Mouse (Mus musculus) thymus, postnatal 25 days (tissue): ENCODE measurements at regions not wholly inside any gene's neighbourhood (a gene's known extent, or its start where the extent isn't known, plus 50 kb on each side); places are given as distances from the start of the nearest gene placed in this dataset.

Experiments
- DNase-seq: peaks from one replicate; pipeline ENCODE4 v3.0.0; 2022

DNA sequence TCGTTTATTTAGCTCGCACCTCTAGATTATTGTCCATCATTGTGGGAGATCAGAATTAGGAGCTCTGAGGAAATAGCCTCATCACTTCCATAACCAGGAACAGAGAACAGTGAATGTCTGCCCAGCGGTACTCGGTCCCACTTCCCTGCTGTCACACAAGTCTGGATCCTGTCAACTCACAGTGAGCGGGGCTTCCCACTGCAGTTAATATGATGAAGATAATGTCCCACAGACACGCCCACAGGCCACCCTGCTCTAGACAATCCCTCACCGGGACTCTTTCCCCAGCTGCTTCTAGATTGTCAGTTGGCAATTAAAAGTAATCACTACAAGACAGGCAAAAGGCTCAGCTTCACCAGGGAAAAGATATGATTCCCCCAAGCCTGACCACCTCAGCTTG, 124.2 kb upstream of the Plekha5 start:
- no peak for DNase-seq

DNA sequence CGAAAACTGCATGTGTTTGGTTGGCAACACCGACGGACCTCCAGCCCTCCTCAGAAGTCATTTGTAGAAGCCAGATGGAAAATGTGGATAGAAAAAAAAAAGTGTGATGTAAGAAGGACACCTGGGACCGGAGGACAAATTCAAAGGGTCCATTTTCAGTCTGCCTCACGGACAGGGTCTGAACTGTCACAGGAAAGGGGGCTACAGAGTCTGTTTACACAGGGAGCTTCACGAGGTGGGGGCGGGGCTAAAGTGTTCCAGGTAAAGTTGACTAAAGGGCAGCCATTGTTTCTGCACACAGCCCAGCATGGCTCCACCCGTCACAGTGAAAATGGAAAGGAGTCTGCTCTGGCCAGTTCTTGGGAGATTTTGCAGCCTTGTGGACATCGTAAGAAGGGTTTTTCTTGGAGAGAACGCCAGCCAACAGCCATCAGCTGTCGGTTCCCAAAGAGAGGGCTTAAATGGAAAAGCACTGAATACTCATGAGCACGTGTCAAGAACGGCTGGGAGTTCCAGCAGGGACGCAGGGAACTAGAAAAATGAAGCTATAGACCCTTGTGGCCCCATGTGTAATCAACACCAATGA, 125.8 kb upstream of the Plekha5 start:
- DNase-seq, result no peak

DNA sequence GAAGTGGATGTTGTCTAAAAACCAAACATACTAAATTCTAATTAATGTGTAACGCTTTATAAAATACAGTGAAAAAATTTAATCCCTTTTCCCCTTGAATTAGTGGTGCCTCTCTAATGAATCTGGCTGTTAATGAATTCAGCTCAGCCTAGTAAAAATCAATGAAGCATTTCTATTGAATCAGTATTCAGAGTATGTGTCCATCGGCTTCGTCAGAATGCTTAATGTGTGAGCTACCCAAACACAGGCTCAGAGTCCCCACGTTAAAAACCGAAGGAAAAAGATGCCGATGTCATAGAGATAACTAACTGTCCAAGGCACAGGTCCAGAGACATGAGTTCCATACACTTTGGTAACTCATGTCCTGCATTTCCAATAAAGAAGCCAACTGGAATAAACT, 126.3 kb upstream of the Plekha5 start:
- no peak for DNase-seq

DNA sequence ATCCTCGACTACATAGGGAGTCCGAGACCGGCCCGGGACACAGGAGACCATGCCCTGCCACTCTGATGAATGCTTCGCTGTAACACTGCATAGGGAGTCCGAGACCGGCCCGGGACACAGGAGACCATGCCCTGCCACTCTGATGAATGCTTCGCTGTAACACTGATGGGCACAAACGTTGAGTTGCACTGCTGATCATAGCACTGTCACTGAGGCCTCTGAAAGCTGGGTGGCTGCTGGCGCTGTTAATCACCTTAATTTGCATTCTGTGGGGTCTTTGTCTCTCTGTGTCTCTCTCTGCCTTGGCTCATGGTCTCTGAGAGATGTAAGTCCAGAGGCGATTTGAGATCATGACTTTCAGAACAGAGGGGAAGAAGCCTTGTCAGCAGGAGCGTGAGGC, 133.7 kb upstream of the Plekha5 start:
- DNase-seq, result no peak

DNA sequence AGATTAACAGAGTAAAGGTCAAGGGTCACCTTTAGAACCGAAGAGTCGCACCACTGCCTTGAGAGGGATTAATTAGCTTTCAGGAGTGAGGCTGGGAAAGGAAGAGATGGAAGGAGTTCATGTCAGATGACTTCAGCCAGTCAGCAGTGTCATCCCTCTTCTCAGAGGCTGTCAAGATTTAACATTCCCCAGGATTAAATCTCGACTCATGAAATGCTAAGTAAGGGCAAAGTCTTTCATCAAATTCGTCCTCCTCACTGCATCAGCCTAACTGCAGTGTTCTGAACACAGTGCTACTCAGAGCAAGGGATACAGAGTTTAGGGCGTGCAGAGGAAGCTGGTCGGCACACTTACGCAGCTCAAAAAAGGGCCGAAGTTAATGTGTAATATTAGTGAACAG, 135.1 kb upstream of the Plekha5 start:
- no peak for DNase-seq

DNA sequence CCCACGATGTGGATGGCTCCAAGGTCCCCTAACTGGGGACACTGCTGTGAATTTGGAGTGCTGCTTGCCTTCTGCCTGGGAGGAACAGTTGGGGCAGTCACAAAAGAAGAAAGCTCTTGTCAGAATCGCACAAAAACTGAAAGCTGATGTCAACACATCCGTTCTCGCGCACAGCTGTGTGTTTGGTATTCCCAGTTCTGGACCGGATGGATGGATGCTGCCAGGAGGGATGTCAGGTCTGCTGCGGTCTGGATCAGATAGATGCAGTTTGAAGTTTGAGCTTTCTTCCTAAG, 141.6 kb upstream of the Plekha5 start:
- DNase-seq, result no peak

DNA sequence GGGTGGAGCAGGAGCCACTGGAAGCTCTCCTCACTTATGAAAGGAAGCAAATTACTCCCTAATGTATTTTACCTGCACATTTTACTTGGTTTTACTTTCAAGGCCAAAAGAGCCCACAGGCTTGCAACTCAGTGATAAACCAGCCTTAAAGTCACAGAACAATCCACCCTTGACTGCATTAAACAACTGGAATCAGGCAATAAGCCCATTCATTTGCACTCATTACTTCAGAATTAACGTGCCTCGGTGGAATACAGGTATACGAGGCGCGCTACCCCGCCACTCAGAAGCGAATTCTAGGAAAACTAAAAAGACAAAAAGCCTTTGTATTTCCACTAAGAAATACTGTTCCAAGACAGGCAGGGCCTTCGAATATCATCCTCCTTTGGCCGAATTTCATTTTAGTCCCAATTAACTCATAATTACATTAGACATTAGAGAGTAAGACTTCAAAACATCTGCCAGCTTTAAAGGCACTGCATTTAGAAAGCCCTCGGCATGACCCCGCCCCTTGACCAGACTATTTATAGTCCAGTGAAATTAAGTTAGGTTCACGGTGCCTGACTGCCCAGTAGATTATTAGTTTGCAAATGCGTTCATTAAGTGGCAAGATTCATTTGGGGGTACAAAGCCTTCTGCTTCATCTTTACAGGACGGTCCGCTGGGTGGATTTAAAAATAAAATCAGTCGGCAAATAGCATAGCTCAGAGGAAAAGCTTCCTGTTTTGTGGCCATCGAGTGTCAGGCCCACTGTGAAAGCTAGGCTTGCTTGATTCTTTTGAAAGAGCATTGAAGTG, 142.2 kb upstream of the Plekha5 start:
- no peak for DNase-seq

DNA sequence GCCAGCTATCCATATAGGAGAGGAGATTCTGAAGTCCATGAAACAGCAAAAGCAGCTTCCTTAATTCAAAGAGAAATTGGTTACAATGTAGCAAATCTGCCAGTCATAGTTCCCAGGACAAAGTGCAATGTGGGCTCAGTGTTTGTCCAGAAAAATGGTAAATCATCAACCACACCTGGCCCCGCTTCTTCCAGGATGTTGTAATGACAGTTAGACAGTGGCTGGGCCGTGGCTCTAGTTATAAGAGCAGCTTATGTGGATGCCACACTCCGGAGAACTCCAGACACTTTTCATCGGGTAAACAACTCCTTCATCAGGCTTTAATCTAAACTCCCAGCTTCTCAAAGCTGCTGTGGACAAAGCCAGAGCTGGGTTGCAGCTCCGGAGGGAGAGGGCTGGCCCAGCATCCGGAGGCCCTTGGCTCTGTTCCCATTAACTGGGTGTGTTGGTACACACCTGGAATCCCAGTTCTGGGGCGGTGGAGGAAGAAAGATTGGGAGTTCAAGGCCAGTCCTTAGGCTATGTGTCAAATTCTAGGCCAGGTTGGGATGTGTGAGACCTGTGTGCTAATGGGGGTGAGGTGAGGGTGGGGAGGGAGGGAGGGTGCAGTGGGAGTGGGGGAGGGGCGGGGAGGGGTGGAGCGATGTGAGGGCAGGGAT, 142.9 kb upstream of the Plekha5 start:
- no peak for DNase-seq

DNA sequence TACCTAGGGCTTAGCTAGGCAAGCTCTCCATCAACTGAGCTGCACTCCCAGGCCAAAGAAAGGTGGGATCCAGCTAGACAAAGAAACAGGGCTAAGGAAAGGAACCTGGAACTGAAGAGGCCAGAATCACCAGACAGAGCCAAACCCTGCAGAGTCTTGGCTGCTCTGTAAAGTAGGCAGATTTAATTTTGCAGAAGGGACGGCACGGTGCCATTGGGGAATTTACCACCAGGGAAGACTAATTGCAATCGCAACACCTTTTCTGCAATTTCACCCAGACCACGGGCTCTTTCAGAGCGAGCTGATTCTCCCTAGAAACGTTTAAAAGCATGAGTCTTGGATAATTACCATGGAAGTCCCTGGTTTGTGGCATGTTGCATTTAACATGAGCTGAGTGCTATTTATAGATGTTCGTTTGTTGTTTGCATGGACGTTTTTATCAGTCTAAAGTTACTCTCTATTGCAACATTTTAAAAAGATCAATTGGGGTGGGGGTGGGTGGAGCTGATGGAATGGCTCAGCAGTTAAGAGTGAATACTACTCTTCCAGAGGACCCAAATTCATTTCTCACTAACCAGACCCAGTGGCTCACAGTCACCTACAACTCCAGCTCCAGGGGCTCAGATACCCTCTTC, 144.0 kb upstream of the Plekha5 start:
- DNase-seq, result no peak

DNA sequence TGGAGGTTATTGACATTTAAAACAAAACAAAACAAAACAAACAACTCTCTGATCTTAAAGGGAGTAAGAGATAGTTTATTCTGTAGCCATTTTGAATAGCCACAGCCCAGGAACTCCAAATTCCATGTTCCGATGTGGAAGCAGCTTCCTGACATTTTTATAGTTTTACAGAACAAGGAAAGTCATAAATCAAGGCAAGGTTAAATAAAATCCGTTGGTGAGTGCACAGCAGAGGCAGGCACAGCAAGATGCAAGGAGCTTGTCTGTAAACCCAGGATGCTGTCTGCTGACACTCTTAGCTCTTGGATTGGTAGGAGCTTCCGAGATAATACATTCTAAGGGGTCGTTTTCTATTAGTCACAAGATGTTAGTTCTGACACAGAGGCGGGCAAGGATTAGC, 145.1 kb upstream of the Plekha5 start:
- no peak for DNase-seq

DNA sequence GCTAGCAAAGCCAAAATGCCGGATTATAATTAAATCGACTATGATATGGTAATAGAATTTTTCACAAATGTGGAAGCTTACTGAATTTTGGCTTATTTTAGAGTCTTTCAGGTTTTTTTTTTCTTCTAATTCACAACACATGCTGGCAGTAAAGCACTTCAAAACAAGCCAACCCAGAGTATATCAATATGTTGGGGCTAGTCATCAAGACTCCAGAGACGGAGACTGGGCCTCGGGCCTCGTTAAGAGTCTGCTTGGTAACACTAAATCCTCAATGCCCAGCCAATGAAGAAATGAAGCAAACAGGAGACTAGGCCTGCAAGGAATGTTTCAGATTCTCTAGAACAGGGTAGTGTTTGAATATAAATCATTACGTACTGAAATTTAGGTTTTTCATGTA, 153.3 kb upstream of the Plekha5 start:
- DNase-seq, result no peak

DNA sequence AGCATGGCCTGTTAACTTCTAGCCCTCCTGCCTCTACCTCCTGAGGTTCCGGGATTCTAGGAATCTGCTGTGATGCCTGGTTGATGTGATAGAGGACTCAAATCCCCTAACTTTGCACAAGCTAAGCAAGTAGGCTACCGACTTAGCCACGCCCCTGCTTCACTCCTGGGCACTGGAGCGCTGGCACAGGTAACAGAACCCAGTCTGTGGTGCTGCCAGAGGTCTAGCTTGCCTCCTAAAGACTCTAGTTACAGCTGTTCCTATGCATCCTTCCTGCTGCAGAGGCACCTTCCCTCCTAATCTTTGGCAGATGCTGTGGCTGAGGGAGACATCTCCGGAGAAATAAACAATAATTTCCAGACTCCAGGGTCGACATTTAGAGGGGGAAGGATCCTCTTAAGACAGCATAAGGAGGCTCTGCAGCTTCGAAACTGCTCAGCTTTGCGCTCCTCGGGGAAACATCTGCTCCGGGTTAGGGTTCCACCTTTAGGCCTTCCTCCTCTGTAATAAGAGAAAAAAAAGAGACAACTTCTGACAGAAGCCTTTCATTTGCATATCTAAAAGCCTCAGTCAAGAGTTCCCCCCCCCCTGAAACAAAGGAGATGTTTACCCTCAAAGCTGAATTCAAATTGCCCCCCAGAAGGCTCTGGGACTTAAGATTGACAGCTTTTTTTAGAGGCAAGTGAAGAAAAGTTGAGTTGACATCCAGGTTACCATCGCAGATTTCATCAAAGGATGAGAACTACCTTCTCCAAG, 155.4 kb upstream of the Plekha5 start:
- no peak for DNase-seq

DNA sequence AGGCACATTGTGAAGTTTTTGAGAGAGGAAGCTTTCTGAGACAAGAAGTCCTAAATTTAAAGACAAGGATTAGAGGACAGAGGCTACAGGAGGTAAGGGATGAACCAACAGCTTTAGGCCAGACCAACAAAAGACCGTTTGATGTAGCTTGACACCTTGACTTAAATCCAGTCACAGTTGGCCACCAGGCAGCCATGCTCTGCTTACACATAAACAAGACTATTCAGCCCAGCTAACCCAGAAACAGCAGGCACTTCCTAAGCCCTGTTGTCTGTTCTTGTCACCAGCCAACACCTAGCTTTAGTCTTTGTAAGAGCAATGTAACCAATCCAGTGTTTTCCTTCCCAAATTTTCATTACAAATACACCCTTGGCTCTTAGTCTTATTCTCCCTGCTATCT, 159.9 kb upstream of the Plekha5 start:
- DNase-seq, result no peak

DNA sequence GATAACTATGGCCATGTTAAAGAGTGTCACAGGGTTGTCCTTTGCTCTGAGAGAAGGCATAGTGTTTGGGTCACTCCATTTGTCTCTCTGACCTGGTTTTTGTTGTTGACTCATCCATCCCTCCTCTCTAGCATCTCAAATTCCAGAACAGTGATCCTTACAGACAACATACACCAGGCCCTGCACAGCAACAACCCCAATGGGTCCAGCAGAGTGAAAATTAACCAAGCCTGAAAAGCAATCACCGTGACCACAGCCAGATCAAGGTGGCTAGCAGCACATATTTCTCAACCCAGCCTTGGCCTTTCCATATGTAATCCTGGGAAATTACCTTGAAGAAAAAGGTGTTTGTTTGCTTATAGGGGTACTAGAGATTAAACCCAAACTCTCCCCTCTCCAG, 162.0 kb upstream of the Plekha5 start:
- no peak for DNase-seq

DNA sequence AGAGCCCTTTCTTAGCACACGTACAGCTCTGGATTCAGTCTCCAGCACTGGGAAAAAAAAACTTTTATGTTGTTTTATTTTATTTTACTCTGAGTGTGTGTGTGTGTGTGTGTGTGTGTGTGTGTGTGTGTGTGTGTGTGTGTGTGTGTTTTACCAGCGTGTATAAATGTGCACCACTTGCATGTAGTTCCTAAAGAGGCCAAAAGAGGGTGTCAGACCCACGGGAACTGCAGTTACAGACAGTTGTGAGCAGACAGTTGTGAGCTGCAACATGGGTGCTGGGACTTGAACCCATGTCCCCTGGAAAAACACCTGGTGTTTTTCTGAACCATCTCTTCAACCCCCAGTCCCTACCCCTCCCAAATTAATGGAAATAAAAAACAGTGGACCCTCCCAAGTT, 165.1 kb upstream of the Plekha5 start:
- DNase-seq, result no peak

DNA sequence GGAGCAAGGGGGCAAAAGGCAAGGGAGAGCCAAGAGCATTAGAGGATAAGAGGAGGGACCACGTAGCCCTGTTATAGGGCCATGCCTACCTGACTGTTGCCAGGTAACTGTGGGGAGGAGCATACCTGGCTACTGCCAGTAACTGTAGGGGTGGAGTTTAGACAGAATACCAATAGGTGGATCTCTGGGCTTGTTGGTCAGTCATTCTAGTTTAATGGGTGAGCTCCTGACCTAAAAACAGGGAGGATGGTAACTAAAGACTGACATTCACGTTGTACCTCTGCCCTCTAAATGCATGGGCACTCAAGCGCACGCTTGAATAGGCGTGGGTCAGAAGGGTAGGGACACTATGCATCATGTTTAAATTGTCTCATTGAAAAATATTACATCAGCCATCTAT, 165.8 kb upstream of the Plekha5 start:
- no peak for DNase-seq

DNA sequence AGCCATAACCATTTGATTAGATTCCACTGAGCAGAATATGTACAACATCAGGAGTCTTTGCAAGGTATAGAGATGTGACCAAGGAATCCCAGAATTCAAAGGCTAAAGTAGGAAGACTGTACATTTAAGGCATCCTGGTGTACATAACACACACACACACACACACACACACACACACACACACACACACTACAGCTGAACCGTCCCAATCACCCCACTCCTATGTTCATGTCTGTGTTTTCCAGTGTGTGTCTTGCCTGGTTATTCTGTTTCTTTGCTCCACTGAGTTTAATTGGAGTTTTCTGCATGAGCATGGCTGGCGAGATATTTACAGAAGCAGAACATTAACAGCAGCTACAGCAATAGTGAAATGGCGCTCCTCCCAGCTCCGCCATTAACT, 172.3 kb upstream of the Plekha5 start:
- no peak for DNase-seq

DNA sequence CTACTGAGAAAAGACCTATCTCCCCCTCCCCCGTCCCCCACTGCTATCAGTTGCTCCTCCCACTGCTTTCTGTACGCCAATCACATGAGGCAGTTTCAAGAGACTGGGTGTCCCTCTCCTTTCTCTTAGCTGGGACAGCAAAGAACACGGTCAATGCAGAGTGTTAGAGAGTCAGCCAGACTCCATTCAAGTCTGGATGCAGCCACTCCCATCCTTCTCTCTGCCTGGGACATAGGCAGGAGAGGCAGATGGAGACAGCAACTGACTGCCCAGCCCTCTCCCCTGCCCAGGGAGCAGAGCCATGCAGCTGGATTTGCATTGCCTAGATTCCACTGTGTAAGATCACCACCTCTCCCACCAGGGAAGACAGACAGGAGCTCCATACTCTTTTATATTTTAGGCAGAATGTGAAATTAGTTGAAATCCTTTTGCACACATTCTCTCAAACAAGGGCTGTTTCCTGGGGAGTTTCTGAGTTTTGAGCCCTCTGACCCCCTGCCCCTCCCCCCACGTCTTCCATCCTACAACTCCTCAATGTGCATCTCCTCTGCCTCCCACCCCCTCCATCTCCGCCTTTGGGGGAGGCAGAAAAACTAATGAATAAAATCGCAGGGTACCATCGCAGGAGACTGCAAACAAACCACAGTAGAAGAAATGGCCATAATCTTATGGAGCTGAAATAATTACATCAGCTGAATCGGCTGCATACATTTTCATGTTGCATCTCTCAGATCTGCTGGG, 180.3 kb upstream of the Plekha5 start:
- no peak for DNase-seq

DNA sequence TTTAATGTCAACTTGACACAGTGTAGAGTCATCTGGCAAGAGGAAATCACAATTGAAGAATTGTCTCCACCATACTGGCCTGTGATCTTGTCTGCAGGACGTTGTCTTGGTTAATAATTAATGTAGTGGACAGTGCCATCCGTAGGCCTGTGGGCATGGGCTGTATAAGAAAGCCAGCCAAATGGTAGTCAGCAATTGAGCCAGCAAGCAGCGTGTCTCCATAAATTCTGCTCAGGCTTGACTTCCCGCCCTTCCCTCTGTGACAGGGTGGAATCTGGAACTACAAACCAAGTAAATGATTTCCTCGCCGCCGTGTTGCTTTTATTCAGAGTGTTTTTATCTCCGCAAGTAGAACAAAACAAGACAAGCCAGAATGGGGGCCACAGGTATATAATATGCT, 184.5 kb upstream of the Plekha5 start:
- no peak for DNase-seq

DNA sequence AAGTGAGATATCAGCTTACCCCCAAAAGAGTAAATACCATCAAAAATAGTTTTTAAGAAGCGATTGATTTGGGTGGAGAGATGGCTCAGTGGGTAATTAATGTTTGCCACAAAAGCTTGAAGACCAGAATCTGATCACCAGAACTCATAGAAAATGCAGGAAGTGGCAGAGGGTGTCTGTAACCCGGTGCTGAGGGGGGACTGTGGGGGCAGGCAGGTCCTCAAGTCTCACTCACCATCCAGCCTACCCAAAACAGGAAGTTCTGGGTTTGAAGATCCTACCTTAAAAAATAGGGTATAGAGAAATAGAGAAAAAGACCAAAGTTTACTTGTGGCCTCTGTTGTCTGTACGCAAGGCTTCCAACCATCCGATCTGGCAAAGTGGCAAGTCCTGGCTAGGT, 190.3 kb upstream of the Plcz1 start:
- DNase-seq, result no peak

DNA sequence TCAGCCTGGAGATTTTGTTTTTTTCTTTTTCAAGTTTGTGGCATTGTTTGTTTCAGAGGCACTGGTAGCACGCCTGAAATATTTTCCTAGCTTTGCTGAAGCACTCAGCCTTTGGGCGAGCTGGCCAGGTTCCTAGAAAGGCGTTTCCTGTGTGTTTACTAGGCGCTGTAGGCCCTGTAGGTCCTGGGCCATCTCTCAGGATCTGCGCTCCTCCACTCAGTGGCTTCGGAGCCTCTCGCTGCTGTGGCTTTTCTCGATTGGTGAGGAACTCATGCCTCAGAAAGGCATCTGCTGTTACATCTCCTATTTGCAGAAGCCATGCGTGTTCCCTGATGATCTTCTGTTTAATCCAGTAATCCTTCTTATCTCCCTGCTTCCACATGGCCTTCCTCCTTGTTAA, 188.0 kb upstream of the Plcz1 start:
- no peak for DNase-seq

DNA sequence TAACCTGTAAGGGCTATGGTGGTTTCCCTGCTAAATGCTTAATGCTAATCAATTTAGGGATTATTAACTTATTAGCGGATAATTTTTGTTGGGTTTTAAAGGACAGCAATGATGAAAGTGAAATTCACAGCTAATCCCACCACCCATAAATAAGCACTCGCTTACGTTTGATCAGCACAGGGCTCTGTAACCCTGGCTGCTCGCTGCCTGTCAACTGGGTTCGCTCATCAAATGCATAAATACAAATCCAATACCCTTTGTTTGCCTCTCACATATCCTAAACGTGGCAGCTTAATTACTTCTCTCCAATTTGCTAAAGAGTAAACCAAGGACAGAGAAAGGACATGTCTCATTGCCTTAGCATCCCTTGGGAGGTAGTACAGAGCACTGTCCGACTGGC, 187.5 kb upstream of the Plcz1 start:
- DNase-seq, result no peak
